Mouse (Mus musculus) MEL (cell line): ENCODE data around the gene Stk11ip. TPM values are rescaled to one million over a fixed set of nuclear protein-coding genes. Genes with fewer than 3 reads are reported as not detected.
A peak's percentile ranks its signal among the peaks of the same experiment; 100 is the strongest.

ENCODE experiments used
- DNase-seq: peaks from one replicate; pipeline ENCODE4 v3.0.0; 2011; ENCODE audit warnings: low read depth, low spot score
- H3K27ac ChIP-seq: 2 replicates; pipeline ENCODE4 v1.5.1; 2012; ENCODE audit warnings: low read depth, mild to moderate bottlenecking, control low read depth, low read length, moderate library complexity; ENCODE audit not compliant: control insufficient read depth
- H3K27me3 ChIP-seq, 2 experiments: fragments of 150-350 bp in 1 of 2; sonication (generic) in 1 of 2; 2 replicates each; pipeline ENCODE4 v1.6.1; 2012; ENCODE audit warnings: low read length in 2 of 2, mild to moderate bottlenecking in 2 of 2, improper control_type of control experiment in 1 of 2, moderate library complexity in 1 of 2; ENCODE audit not compliant: insufficient read depth in 2 of 2, control insufficient read depth in 1 of 2
- H3K36me3 ChIP-seq, 2 experiments: 2 replicates each; pipeline ENCODE4 v1.6.1; 2012 to 2014; ENCODE audit warnings: low read length in 2 of 2, improper control_type of control experiment in 1 of 2, inconsistent platforms in 1 of 2, mild to moderate bottlenecking in 1 of 2; ENCODE audit not compliant: insufficient read depth in 2 of 2, control insufficient read depth in 1 of 2
- H3K4me1 ChIP-seq, 2 experiments: fragments of 150-350 bp in 1 of 2; sonication (generic) in 1 of 2; 2 replicates each; pipeline ENCODE4 v1.6.1; 2012; ENCODE audit warnings: low read length in 2 of 2, improper control_type of control experiment in 1 of 2, mild to moderate bottlenecking in 1 of 2; ENCODE audit not compliant: insufficient read depth in 2 of 2, control insufficient read depth in 1 of 2
- H3K4me3 ChIP-seq, 2 experiments: fragments of 150-350 bp in 1 of 2; sonication (generic) in 1 of 2; 2 replicates each; pipeline ENCODE4 v1.5.1; 2012; ENCODE audit warnings: low read depth in 2 of 2, low read length in 2 of 2, mild to moderate bottlenecking in 2 of 2, moderate library complexity in 2 of 2, control low read depth in 1 of 2, improper control_type of control experiment in 1 of 2; ENCODE audit not compliant: control insufficient read depth in 1 of 2, insufficient read depth in 1 of 2
- H3K79me2 ChIP-seq: 2 replicates; pipeline ENCODE4 v1.6.1; 2012; ENCODE audit warnings: mild to moderate bottlenecking, low read length, moderate library complexity; ENCODE audit not compliant: control insufficient read depth, poor library complexity, insufficient read depth
- H3K9ac ChIP-seq: 2 replicates; pipeline ENCODE4 v1.6.1; 2012; ENCODE audit warnings: low read depth, mild to moderate bottlenecking, control low read depth, low read length, moderate library complexity; ENCODE audit not compliant: control insufficient read depth, poor library complexity, severe bottlenecking
- H3K9me3 ChIP-seq: fragments of 150-350 bp; sonication (generic); replicated peaks from 2 replicates; pipeline ENCODE4 v1.6.1; 2012; ENCODE audit warnings: mild to moderate bottlenecking, low read length, improper control_type of control experiment, moderate library complexity; ENCODE audit not compliant: insufficient read depth
- BHLHE40 ChIP-seq: IDR thresholded peaks from 2 replicates; pipeline ENCODE4 v1.6.1; 2012; ENCODE audit warnings: low read depth, mild to moderate bottlenecking, inconsistent platforms, low read length, improper control_type of control experiment, borderline replicate concordance
- CHD2 ChIP-seq: IDR thresholded peaks from 2 replicates; pipeline ENCODE4 v1.6.1; 2011; ENCODE audit warnings: low read length, improper control_type of control experiment
- E2F4 ChIP-seq: IDR thresholded peaks from 2 replicates; pipeline ENCODE4 v1.6.1; 2011; ENCODE audit warnings: low read depth, low read length, improper control_type of control experiment, borderline replicate concordance
- ELF1 ChIP-seq: IDR thresholded peaks from 2 replicates; pipeline ENCODE4 v1.6.1; 2014; ENCODE audit warnings: low read depth, mild to moderate bottlenecking, inconsistent platforms, low read length, improper control_type of control experiment, moderate library complexity
- EP300 ChIP-seq, 2 experiments: IDR thresholded peaks; 2 replicates each; pipeline ENCODE4 v1.6.1; 2011; ENCODE audit warnings: improper control_type of control experiment in 2 of 2, low read length in 2 of 2, low read depth in 1 of 2, mild to moderate bottlenecking in 1 of 2
- GABPA ChIP-seq: IDR thresholded peaks from 2 replicates; pipeline ENCODE4 v1.6.1; 2012; ENCODE audit warnings: low read depth, mild to moderate bottlenecking, inconsistent platforms, low read length, improper control_type of control experiment, moderate library complexity
- GATA1 ChIP-seq: IDR thresholded peaks from 2 replicates; pipeline ENCODE4 v1.6.1; 2011; ENCODE audit warnings: low read depth, low read length, improper control_type of control experiment
- MAZ ChIP-seq: IDR thresholded peaks from 2 replicates; pipeline ENCODE4 v1.6.1; 2012; ENCODE audit warnings: low read depth, mild to moderate bottlenecking, inconsistent platforms, low read length, improper control_type of control experiment
- MEF2A ChIP-seq: IDR thresholded peaks from 2 replicates; pipeline ENCODE4 v1.6.1; 2014; ENCODE audit warnings: low read depth, mild to moderate bottlenecking, inconsistent platforms, low read length, improper control_type of control experiment; ENCODE audit not compliant: poor library complexity, insufficient replicate concordance, severe bottlenecking; ENCODE audit errors: extremely low read depth
- MXI1 ChIP-seq: IDR thresholded peaks from 2 replicates; pipeline ENCODE4 v1.6.1; 2011; ENCODE audit warnings: mild to moderate bottlenecking, low read depth, low read length, improper control_type of control experiment
- MYC ChIP-seq: IDR thresholded peaks from 2 replicates; pipeline ENCODE4 v1.6.1; 2011; ENCODE audit warnings: low read depth, mild to moderate bottlenecking, low read length, improper control_type of control experiment, moderate library complexity
- NELFE ChIP-seq: IDR thresholded peaks from 2 replicates; pipeline ENCODE4 v1.6.1; 2011; ENCODE audit warnings: low read depth, low read length, improper control_type of control experiment
- POLR2A ChIP-seq, 2 experiments: IDR thresholded peaks; 2 replicates each; pipeline ENCODE4 v1.6.1; 2011 to 2012; ENCODE audit warnings: low read length in 2 of 2, mild to moderate bottlenecking in 2 of 2, control low read depth in 1 of 2, improper control_type of control experiment in 1 of 2, low read depth in 1 of 2, moderate library complexity in 1 of 2; ENCODE audit not compliant: control insufficient read depth in 1 of 2, insufficient read depth in 1 of 2, poor library complexity in 1 of 2
- POLR2AphosphoS5 ChIP-seq: IDR thresholded peaks from 2 replicates; pipeline ENCODE4 v1.6.1; 2012; ENCODE audit warnings: low read depth, borderline replicate concordance, mild to moderate bottlenecking, inconsistent platforms, low read length, moderate library complexity, mixed read lengths
- RCOR1 ChIP-seq: IDR thresholded peaks from 2 replicates; pipeline ENCODE4 v1.6.1; 2012; ENCODE audit warnings: low read depth, mild to moderate bottlenecking, inconsistent platforms, low read length, improper control_type of control experiment
- TBP ChIP-seq: IDR thresholded peaks from 2 replicates; pipeline ENCODE4 v1.8.0; 2011; ENCODE audit warnings: low read depth, low read length, improper control_type of control experiment
- ZC3H11A ChIP-seq: IDR thresholded peaks from 2 replicates; pipeline ENCODE4 v1.6.1; 2012; ENCODE audit warnings: low read depth, mild to moderate bottlenecking, inconsistent platforms, low read length, improper control_type of control experiment
- ZKSCAN1 ChIP-seq: IDR thresholded peaks from 2 replicates; pipeline ENCODE4 v1.6.1; 2012; ENCODE audit warnings: low read depth, mild to moderate bottlenecking, inconsistent platforms, low read length, improper control_type of control experiment, moderate library complexity
- ZMIZ1 ChIP-seq: IDR thresholded peaks from 2 replicates; pipeline ENCODE4 v1.6.1; 2012; ENCODE audit warnings: low read depth, mild to moderate bottlenecking, inconsistent platforms, low read length, improper control_type of control experiment, moderate library complexity
- polyA plus RNA-seq, 2 experiments: library from polyadenylated mRNA; stranded (reverse) in 1 of 2; unstranded in 1 of 2; fragments of >175 nt in 1 of 2; fragments of >200 nt in 1 of 2; gene quantifications; 2 replicates each; pipeline versions ENCODE4 v1.2.1 to v1.2.4; 2012; ENCODE audit warnings: low replicate concordance in 2 of 2, low read depth in 1 of 2; ENCODE audit not compliant: insufficient read length in 2 of 2, insufficient read depth in 1 of 2, missing spikeins in 1 of 2
- total RNA-seq: library from RNA; depleted of rRNA; stranded (reverse); fragments of 300-350 nt; gene quantifications from 2 replicates; pipeline ENCODE4 v1.2.3, GENCODE M21; 2012

Gene Stk11ip
- total and polyA plus RNA-seq, 3 experiments = 10.2 to 29.4 TPM; not detected in 1

- no peak for TF ChIP-seq RCOR1
- TF ChIP-seq MYC = no peak
- no peak for TF ChIP-seq MAZ
- no peak for TF ChIP-seq E2F4
- no peak for TF ChIP-seq BHLHE40
- no peak for TF ChIP-seq MXI1
- no peak for TF ChIP-seq GABPA
- TF ChIP-seq ZKSCAN1 = no peak
- no peak for TF ChIP-seq ZMIZ1
- no peak for TF ChIP-seq POLR2AphosphoS5
- TF ChIP-seq EP300 (IDR thresholded peaks at IDR 0.05; ENCODE audit: low read depth in 1 of 2, low read length in 2 of 2) = no peak
- TF ChIP-seq CHD2 = no peak
- TF ChIP-seq, all 39 proteins: peak for 0
- Histone ChIP-seq H3K36me3 (no peaks in the 10 kb centered on the region), H3K27me3 (no peaks in the 10 kb centered on the region), H3K9me3 (no peaks in the 10 kb centered on the region), H3K27ac (no peak overlapping the region), H3K9ac (no peak overlapping the region), H3K79me2 (no peaks in the 10 kb centered on the region), H3K4me3 (no peak overlapping the region), H3K4me1 (no peaks in the 10 kb centered on the region)
- DNase-seq = no peak
Observed at GRCm38 (mm10) chr1:75505159-75505955, 16.0 kb upstream of the Stk11ip start.

GRCm38 (mm10) chr1:75505956-75506831 is 15.1 kb upstream of the Stk11ip start, which contains the start of gene Obsl1:
TSS of gene Obsl1 (minus strand) at chr1:75506452.
- Histone ChIP-seq H3K27ac (no peak within 1 kb of the TSS), H3K9me3 (no peaks in the 10 kb centered on the region), H3K4me1 (no peaks in the 10 kb centered on the region), H3K4me3 (no peak within 1 kb of the TSS), H3K79me2 (no peaks in the 10 kb centered on the region), H3K9ac (no peak within 1 kb of the TSS), H3K27me3 (no peaks in the 10 kb centered on the region), H3K36me3 (no peaks in the 10 kb centered on the region)
- TF ChIP-seq TBP (no peak), MEF2A (no peak), ZC3H11A (no peak), MYC (no peak), POLR2A (IDR thresholded peaks at IDR 0.05; ENCODE audit: control insufficient read depth in 1 of 2, insufficient read depth in 1 of 2, low read depth in 1 of 2, low read length in 2 of 2, poor library complexity in 1 of 2) (0 out of 4 replicates have a peak, but pooled peaks of 1 of the 2 experiments have one; percentile 25), ELF1 (no peak), GATA1 (no peak), E2F4 (no peak), NELFE (no peak)
- no peak for DNase-seq
